Mouse (Mus musculus) hindbrain, embryonic 12.5 days (tissue): ENCODE results near the gene Sphk2. TPM values are rescaled to one million over a fixed set of nuclear protein-coding genes. Genes with fewer than 3 reads are reported as not detected.

ENCODE experiments used
- ATAC-seq: fragments of 200-750 bp; cut with Nextera tagmentation; 2 replicates; pipeline ENCODE4 v1.8.0; 2017; ENCODE audit warnings: moderate TSS enrichment; ENCODE audit not compliant: low FRiP score
- H3K27ac ChIP-seq: fragments of 300-500 bp; sonication (generic); 2 replicates; pipeline ENCODE4 v1.5.1; 2016; ENCODE audit warnings: mild to moderate bottlenecking
- H3K27me3 ChIP-seq: fragments of 300-500 bp; sonication (generic); 2 replicates; pipeline ENCODE4 v1.6.1; 2016; ENCODE audit warnings: mild to moderate bottlenecking
- H3K36me3 ChIP-seq: fragments of 300-500 bp; sonication (generic); 2 replicates; pipeline ENCODE4 v1.6.1; 2016; ENCODE audit warnings: mild to moderate bottlenecking
- H3K4me1 ChIP-seq: fragments of 300-500 bp; sonication (generic); 2 replicates; pipeline ENCODE4 v1.6.1; 2016
- H3K4me2 ChIP-seq: fragments of 300-500 bp; sonication (generic); replicated peaks from 2 replicates; pipeline ENCODE4 v1.6.1; 2016; ENCODE audit warnings: mild to moderate bottlenecking
- H3K4me3 ChIP-seq: fragments of 300-500 bp; sonication (generic); 2 replicates; pipeline ENCODE4 v1.5.1; 2016; ENCODE audit warnings: mild to moderate bottlenecking
- H3K9ac ChIP-seq: fragments of 300-500 bp; sonication (generic); 2 replicates; pipeline ENCODE4 v1.6.1; 2016; ENCODE audit warnings: mild to moderate bottlenecking, moderate library complexity
- H3K9me3 ChIP-seq: fragments of 300-500 bp; sonication (generic); replicated peaks from 2 replicates; pipeline ENCODE4 v1.6.1; 2016; ENCODE audit warnings: mild to moderate bottlenecking
- WGBS: fragments of 180-500 bp; shearing (Covaris S2); methylation state at CpG from one replicate; pipeline ENCODE4 v1.1.7; 2016; 5-methylcytosine and 5-hydroxymethylcytosine counted together
- polyA plus RNA-seq: library from polyadenylated mRNA; unstranded; fragments of >200 nt; fragmentation: Nextera tagmentation; extraction: Ambion mirVana; gene quantifications from 2 replicates; pipeline ENCODE4 v1.2.1, GENCODE M21; 2016

Sphk2 gene
- polyA plus RNA-seq, 1 experiment from 2014 or later = 30.3 TPM

GRCm38 (mm10) chr7:45723301-45723700 is 5.5 kb upstream of the Sphk2 start:
- ATAC-seq = no peak
- Histone ChIP-seq H3K9me3 (no peaks in the 10 kb centered on the region), H3K4me2 (no peak overlapping the region), H3K4me1 (peaks cover 24% of the 10 kb centered on the region), H3K4me3 (no peak overlapping the region), H3K27me3 (no peaks in the 10 kb centered on the region), H3K9ac (no peak overlapping the region), H3K27ac (no peak overlapping the region), H3K36me3 (peaks cover 79% of the 10 kb centered on the region)
- WGBS = 89% methylated on average over 4 of the region's 4 CpGs

GRCm38 (mm10) chr7:45722348-45722713 is 4.5 kb upstream of the Sphk2 start:
- Histone ChIP-seq H3K27ac (no peak overlapping the region), H3K36me3 (peaks cover 79% of the 10 kb centered on the region), H3K4me1 (peaks cover 24% of the 10 kb centered on the region), H3K9ac (peak overlapping the region; percentile 4; the same call in 1 of the 2 replicates), H3K9me3 (no peaks in the 10 kb centered on the region), H3K4me3 (no peak overlapping the region), H3K4me2 (no peak overlapping the region), H3K27me3 (no peaks in the 10 kb centered on the region)
- ATAC-seq = no peak
- WGBS = 87% methylated on average over 13 of the region's 13 CpGs

GRCm38 (mm10) chr7:45721642-45722347 is 4.0 kb upstream of the Sphk2 start:
- Histone ChIP-seq H3K4me3 (no peak overlapping the region), H3K9ac (peak overlapping the region; percentile 4; the same call in 1 of the 2 replicates), H3K27ac (no peak overlapping the region), H3K36me3 (peaks cover 76% of the 10 kb centered on the region), H3K4me1 (peaks cover 29% of the 10 kb centered on the region), H3K9me3 (no peaks in the 10 kb centered on the region), H3K4me2 (no peak overlapping the region), H3K27me3 (no peaks in the 10 kb centered on the region)
- WGBS = 61% methylated on average over 13 of the region's 13 CpGs
- no peak for ATAC-seq

GRCm38 (mm10) chr7:45721234-45721571 is 3.4 kb upstream of the Sphk2 start:
- Histone ChIP-seq H3K9ac (no peak overlapping the region), H3K36me3 (peaks cover 70% of the 10 kb centered on the region), H3K4me2 (no peak overlapping the region), H3K9me3 (no peaks in the 10 kb centered on the region), H3K4me1 (peaks cover 35% of the 10 kb centered on the region), H3K4me3 (no peak overlapping the region), H3K27me3 (no peaks in the 10 kb centered on the region), H3K27ac (no peak overlapping the region)
- no peak for ATAC-seq
- 85% methylated on average over 7 of the region's 7 CpGs for whole genome bisulfite sequencing

- Histone ChIP-seq H3K9ac (peak within 1 kb of the TSS; percentile 4; the same call in 1 of the 2 replicates), H3K27me3 (no peaks in the 10 kb centered on the region), H3K36me3 (peaks cover 64% of the 10 kb centered on the region), H3K4me2 (0 out of 2 replicates have a peak within 1 kb of the TSS, but pooled peaks have one; percentile 89), H3K27ac (no peak within 1 kb of the TSS), H3K4me3 (no peak within 1 kb of the TSS), H3K9me3 (no peaks in the 10 kb centered on the region), H3K4me1 (peaks cover 40% of the 10 kb centered on the region)
- ATAC-seq = no peak
- 82% methylated on average over 14 of the region's 14 CpGs for WGBS
Observed at GRCm38 (mm10) chr7:45720413-45721233, 2.8 kb upstream of the Sphk2 start, which contains the start of gene Fam83e. TSS of gene Fam83e (plus strand) at chr7:45721212.

GRCm38 (mm10) chr7:45719738-45720412 is 2.1 kb upstream of the Sphk2 start:
- Histone ChIP-seq H3K4me1 (peaks cover 44% of the 10 kb centered on the region), H3K4me2 (peak overlapping the region; percentile 89; the same call in 1 of the 2 replicates), H3K27ac (no peak overlapping the region), H3K4me3 (peak overlapping the region; percentile 87; the same call in 1 of the 2 replicates), H3K27me3 (no peaks in the 10 kb centered on the region), H3K36me3 (peaks cover 56% of the 10 kb centered on the region), H3K9ac (peak overlapping the region; percentile 91; the same call in 1 of the 2 replicates), H3K9me3 (no peaks in the 10 kb centered on the region)
- WGBS = 91% methylated on average over 16 of the region's 16 CpGs
- no peak for ATAC-seq

- Histone ChIP-seq H3K27ac (no peak overlapping the region), H3K4me1 (peaks cover 51% of the 10 kb centered on the region), H3K9me3 (no peaks in the 10 kb centered on the region), H3K36me3 (peaks cover 49% of the 10 kb centered on the region), H3K4me2 (peak overlapping the region; percentile 89), H3K9ac (peak overlapping the region; percentile 91), H3K27me3 (no peaks in the 10 kb centered on the region), H3K4me3 (peak overlapping the region; percentile 87)
- 81% methylated on average over 10 of the region's 10 CpGs for WGBS
- ATAC-seq = no peak
Observed at GRCm38 (mm10) chr7:45719180-45719579, 1.4 kb upstream of the Sphk2 start.

- H3K4me1 ChIP-seq = peaks cover 55% of the 10 kb centered on the region
- ATAC-seq = no peak
- H3K27ac ChIP-seq = peak overlapping the region; percentile 90
- peak overlapping the region; percentile 91 for H3K9ac ChIP-seq
- peak overlapping the region; percentile 89 for H3K4me2 ChIP-seq
- no peaks in the 10 kb centered on the region for H3K9me3 ChIP-seq
- H3K36me3 ChIP-seq = peaks cover 44% of the 10 kb centered on the region
- peak overlapping the region; percentile 87 for H3K4me3 ChIP-seq
- H3K27me3 ChIP-seq = no peaks in the 10 kb centered on the region
- WGBS = under 1% methylated on average over 20 of the region's 20 CpGs
Observed at GRCm38 (mm10) chr7:45718331-45718730, 529 bp upstream of the Sphk2 start.

GRCm38 (mm10) chr7:45716952-45717917 is 567 bp downstream of the Sphk2 start:
- Histone ChIP-seq H3K27ac (peak overlapping the region; percentile 90), H3K36me3 (peaks cover 44% of the 10 kb centered on the region), H3K27me3 (no peaks in the 10 kb centered on the region), H3K9me3 (no peaks in the 10 kb centered on the region), H3K4me1 (peaks cover 55% of the 10 kb centered on the region), H3K4me2 (peak overlapping the region; percentile 93), H3K9ac (peak overlapping the region; percentile 91), H3K4me3 (peak overlapping the region; percentile 87)
- 11% methylated on average over 31 of the region's 31 CpGs for WGBS
- ATAC-seq = peak; percentile 34

- 98% methylated on average over 3 of the region's 3 CpGs for WGBS
- no peak for ATAC-seq
- Histone ChIP-seq H3K9me3 (no peaks in the 10 kb centered on the region), H3K4me3 (peak overlapping the region; percentile 87), H3K4me2 (peak overlapping the region; percentile 93), H3K27me3 (no peaks in the 10 kb centered on the region), H3K36me3 (peaks cover 44% of the 10 kb centered on the region), H3K4me1 (peaks cover 53% of the 10 kb centered on the region), H3K9ac (peak overlapping the region; percentile 32), H3K27ac (no peak overlapping the region)
Observed at GRCm38 (mm10) chr7:45716460-45716857, 1.3 kb downstream of the Sphk2 start.

GRCm38 (mm10) chr7:45715741-45716459 is 1.9 kb downstream of the Sphk2 start:
- peaks cover 49% of the 10 kb centered on the region for H3K4me1 ChIP-seq
- no peaks in the 10 kb centered on the region for H3K9me3 ChIP-seq
- peak overlapping the region; percentile 87 for H3K4me3 ChIP-seq
- peak overlapping the region; percentile 64; the same call in 1 of the 2 replicates for H3K27ac ChIP-seq
- H3K36me3 ChIP-seq = peaks cover 44% of the 10 kb centered on the region
- peak overlapping the region; percentile 32 for H3K9ac ChIP-seq
- 86% methylated on average over 19 of the region's 19 CpGs for WGBS
- no peak for ATAC-seq
- H3K4me2 ChIP-seq = peak overlapping the region; percentile 93
- no peaks in the 10 kb centered on the region for H3K27me3 ChIP-seq
